Mouse (Mus musculus) left cerebral cortex, postnatal 10 days (tissue): Measurements from ENCODE around the gene Pex11a. TPM values are rescaled to one million over a fixed set of nuclear protein-coding genes. Genes with fewer than 3 reads are reported as not detected.

ENCODE experiments used
- total RNA-seq, 2 experiments: library from RNA; stranded (reverse); gene quantifications; 2 replicates each; pipeline ENCODE4 v1.2.3; 2021

Pex11a gene
- total RNA-seq, 2 experiments from 2014 or later = 9.0 to 9.8 TPM

Other genes with a start within 250 kb of the Pex11a start
- gene Rhcg, start 125.5 kb downstream of the Pex11a start, total RNA-seq = 1 to 10 TPM; 1.5 to 3.2 TPM
- gene Ticrr, start 82.9 kb downstream of the Pex11a start, total RNA-seq = 1 to 10 TPM in 1 of 2 experiments, under 1 TPM in 1; 0.77 to 1.0 TPM
- gene Kif7, start 27.4 kb downstream of the Pex11a start, total RNA-seq = 1 to 10 TPM; 2.3 to 2.5 TPM
- gene Plin1, start 10.2 kb downstream of the Pex11a start, total RNA-seq = not detected
- under 1 TPM in 1 of 2 experiments, not detected in 1; 0.34 TPM for gene Wdr93, start within 50 bp of the Pex11a start, total RNA-seq
- 1 to 10 TPM in 1 of 2 experiments, under 1 TPM in 1; 0.36 to 1.1 TPM for gene Mesp1, start 50.7 kb upstream of the Pex11a start, total RNA-seq
- 1 to 10 TPM; 1.4 to 2.6 TPM for gene Mesp2, start 67.6 kb upstream of the Pex11a start, total RNA-seq
- gene Anpep, start 117.9 kb upstream of the Pex11a start, total RNA-seq = 1 to 10 TPM; 7.0 to 7.8 TPM
- gene Ap3s2, start 177.5 kb upstream of the Pex11a start, total RNA-seq = 10 to 100 TPM; 48.9 to 50.0 TPM
- gene Arpin, start 192.2 kb upstream of the Pex11a start, total RNA-seq = 10 to 100 TPM in 1 of 2 experiments, 1 to 10 TPM in 1; 9.8 to 11.2 TPM